Mouse (Mus musculus): ENCODE data around the gene Smim26. TPM values are rescaled to one million over a fixed set of nuclear protein-coding genes. Genes with fewer than 3 reads are reported as not detected.

Smim26 gene
- polyA plus RNA-seq, 1 experiment from 2014 or later = 39.0 TPM

DNA sequence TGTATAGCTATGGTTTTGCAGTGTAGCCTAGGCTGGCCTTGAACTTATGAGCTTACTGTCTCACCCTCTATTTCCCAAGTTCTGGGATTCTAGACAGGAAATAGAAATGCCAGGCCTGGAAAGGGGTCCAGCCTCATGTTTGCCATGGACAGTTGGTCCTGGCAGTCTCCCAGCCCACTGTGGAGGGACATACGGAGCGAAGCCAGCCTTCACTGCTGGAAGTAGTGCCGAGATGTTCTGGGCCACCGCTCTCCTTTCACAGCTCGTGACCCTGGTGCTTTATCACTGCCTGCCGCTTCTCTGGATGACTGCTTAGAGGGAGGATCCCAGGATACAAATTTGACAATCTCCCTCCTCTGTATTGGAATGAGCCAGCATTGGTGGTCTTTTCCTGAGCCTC, 27.6 kb downstream of the Smim26 start:
- Histone ChIP-seq H3K4me3 (replicated peaks; ENCODE audit: low read length) (no peak overlapping the region), H3K4me1 (ENCODE audit: control insufficient read depth, insufficient read depth, low read length) (no peaks in the 10 kb centered on the region), H3K27ac (ENCODE audit: low read length) (no peak overlapping the region), H3K9me3 (replicated peaks; ENCODE audit: control insufficient read depth, low read length) (no peaks in the 10 kb centered on the region), H3K36me3 (ENCODE audit: control insufficient read depth, insufficient read depth, low read length) (no peaks in the 10 kb centered on the region), H3K4me2 (ENCODE audit: low read depth, low read length) (no peak overlapping the region), H3K27me3 (ENCODE audit: control insufficient read depth, insufficient read depth, low read length) (no peaks in the 10 kb centered on the region), H3K9ac (ENCODE audit: low read length) (no peak overlapping the region)
- no peak for ATAC-seq (ENCODE audit: insufficient read depth, low FRiP score)
- 92% methylated on average over 6 of the region's 6 CpGs for WGBS

DNA sequence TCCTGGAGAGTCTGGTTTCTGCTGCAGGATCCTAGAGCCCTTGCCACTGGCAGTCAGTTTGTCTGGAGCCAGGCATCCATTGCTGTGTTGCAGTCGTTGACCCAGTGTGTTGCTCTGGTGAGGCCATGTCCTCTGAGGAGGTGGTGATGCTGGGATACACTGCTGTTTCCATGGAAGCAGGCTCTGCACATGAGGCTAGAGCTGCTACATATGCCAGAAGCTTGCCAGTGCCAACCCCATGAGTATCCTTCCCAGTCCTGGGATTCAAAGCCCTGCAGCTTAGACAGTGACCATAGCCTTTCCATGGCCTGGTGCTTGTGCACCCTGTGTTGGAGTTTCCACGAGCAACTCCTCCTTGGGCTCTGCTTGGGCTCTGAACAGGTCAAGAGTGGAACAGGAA, 39.7 kb downstream of the Smim26 start:
- H3K27me3 ChIP-seq (ENCODE audit: control insufficient read depth, insufficient read depth, low read length) = no peaks in the 10 kb centered on the region
- H3K4me3 ChIP-seq (replicated peaks; ENCODE audit: low read length) = no peak overlapping the region
- WGBS = 79% methylated on average over 2 of the region's 2 CpGs
- H3K27ac ChIP-seq (ENCODE audit: low read length) = no peak overlapping the region
- H3K9me3 ChIP-seq (replicated peaks; ENCODE audit: control insufficient read depth, low read length) = peaks cover 3% of the 10 kb centered on the region; the same call in 1 of the 2 replicates
- no peak for ATAC-seq (ENCODE audit: insufficient read depth, low FRiP score)
- no peak overlapping the region for H3K4me2 ChIP-seq (ENCODE audit: low read depth, low read length)
- H3K4me1 ChIP-seq (ENCODE audit: control insufficient read depth, insufficient read depth, low read length) = no peaks in the 10 kb centered on the region
- H3K9ac ChIP-seq (ENCODE audit: low read length) = no peak overlapping the region
- no peaks in the 10 kb centered on the region for H3K36me3 ChIP-seq (ENCODE audit: control insufficient read depth, insufficient read depth, low read length)

- WGBS = 66% methylated on average over 5 of the region's 5 CpGs
- ATAC-seq (ENCODE audit: insufficient read depth, low FRiP score) = no peak
- H3K9ac ChIP-seq (ENCODE audit: low read length) = no peak overlapping the region
These were observed 40.4 kb downstream of the Smim26 start for GRCm38 (mm10) chr2:144634231-144634630.

GRCm38 (mm10) chr2:144634729-144635128, 40.9 kb downstream of the Smim26 start:
- Histone ChIP-seq H3K9me3 (replicated peaks; ENCODE audit: control insufficient read depth, low read length) (peaks cover 3% of the 10 kb centered on the region; the same call in 1 of the 2 replicates), H3K4me2 (ENCODE audit: low read depth, low read length) (no peak overlapping the region), H3K4me1 (ENCODE audit: control insufficient read depth, insufficient read depth, low read length) (no peaks in the 10 kb centered on the region), H3K9ac (ENCODE audit: low read length) (no peak overlapping the region), H3K27ac (ENCODE audit: low read length) (no peak overlapping the region), H3K27me3 (ENCODE audit: control insufficient read depth, insufficient read depth, low read length) (no peaks in the 10 kb centered on the region), H3K36me3 (ENCODE audit: control insufficient read depth, insufficient read depth, low read length) (no peaks in the 10 kb centered on the region), H3K4me3 (replicated peaks; ENCODE audit: low read length) (no peak overlapping the region)
- ATAC-seq (ENCODE audit: insufficient read depth, low FRiP score) = no peak
- 69% methylated on average over 2 of the region's 2 CpGs for WGBS

More at GRCm38 (mm10) chr2:144634231-144634630, 40.4 kb downstream of the Smim26 start:
- H3K9me3 ChIP-seq (replicated peaks; ENCODE audit: control insufficient read depth, low read length) = peaks cover 3% of the 10 kb centered on the region; the same call in 1 of the 2 replicates
- H3K27me3 ChIP-seq (ENCODE audit: control insufficient read depth, insufficient read depth, low read length) = no peaks in the 10 kb centered on the region
- H3K36me3 ChIP-seq (ENCODE audit: control insufficient read depth, insufficient read depth, low read length) = no peaks in the 10 kb centered on the region
- no peaks in the 10 kb centered on the region for H3K4me1 ChIP-seq (ENCODE audit: control insufficient read depth, insufficient read depth, low read length)
- no peak overlapping the region for H3K27ac ChIP-seq (ENCODE audit: low read length)
- no peak overlapping the region for H3K4me3 ChIP-seq (replicated peaks; ENCODE audit: low read length)
- no peak overlapping the region for H3K4me2 ChIP-seq (ENCODE audit: low read depth, low read length)

DNA sequence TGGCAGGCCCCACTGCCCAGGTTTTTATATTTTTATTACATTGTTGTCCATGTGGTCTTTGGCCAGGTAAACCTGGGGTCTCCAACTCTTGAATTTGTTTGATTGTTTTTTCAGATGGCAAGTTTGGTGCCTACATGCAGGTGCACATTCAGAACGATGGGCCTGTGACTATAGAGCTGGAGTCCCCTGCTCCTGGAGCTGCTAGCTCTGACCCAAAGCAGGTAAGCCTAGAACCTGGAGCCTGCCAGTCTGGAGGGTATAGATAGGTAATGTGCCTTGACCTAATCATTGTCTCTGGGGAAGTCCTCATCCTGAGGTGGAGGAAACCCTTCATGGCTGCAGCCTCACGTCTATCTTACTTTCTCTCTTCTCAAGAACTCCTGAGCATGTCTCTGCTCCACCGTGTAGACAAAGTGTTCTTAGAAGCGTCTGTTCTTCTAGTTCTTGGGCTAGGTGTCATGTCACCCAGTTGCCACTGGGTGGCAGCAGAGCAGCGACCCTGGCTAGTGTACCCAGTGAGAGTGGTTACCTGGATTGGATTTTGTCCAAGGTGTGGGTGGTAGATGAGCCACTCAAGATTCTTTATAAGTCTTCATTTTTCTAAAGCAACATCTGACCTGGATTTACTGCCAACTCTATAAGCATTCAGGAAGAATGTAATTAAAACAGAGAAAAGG, 41.9 kb downstream of the Smim26 start:
- H3K4me3 ChIP-seq (replicated peaks; ENCODE audit: low read length) = no peak overlapping the region
- no peaks in the 10 kb centered on the region for H3K27me3 ChIP-seq (ENCODE audit: control insufficient read depth, insufficient read depth, low read length)
- no peaks in the 10 kb centered on the region for H3K36me3 ChIP-seq (ENCODE audit: control insufficient read depth, insufficient read depth, low read length)
- H3K9me3 ChIP-seq (replicated peaks; ENCODE audit: control insufficient read depth, low read length) = peaks cover 3% of the 10 kb centered on the region; the same call in 1 of the 2 replicates
- H3K4me1 ChIP-seq (ENCODE audit: control insufficient read depth, insufficient read depth, low read length) = no peaks in the 10 kb centered on the region
- H3K4me2 ChIP-seq (ENCODE audit: low read depth, low read length) = no peak overlapping the region
- no peak for ATAC-seq (ENCODE audit: insufficient read depth, low FRiP score)
- WGBS = 19% methylated on average over 5 of the region's 5 CpGs
- no peak overlapping the region for H3K27ac ChIP-seq (ENCODE audit: low read length)
- H3K9ac ChIP-seq (ENCODE audit: low read length) = no peak overlapping the region

- no peak overlapping the region for H3K4me3 ChIP-seq (replicated peaks; ENCODE audit: low read length)
- no peaks in the 10 kb centered on the region for H3K36me3 ChIP-seq (ENCODE audit: control insufficient read depth, insufficient read depth, low read length)
- no peak overlapping the region for H3K9ac ChIP-seq (ENCODE audit: low read length)
- WGBS = 73% methylated on average over 4 of the region's 4 CpGs
- H3K27me3 ChIP-seq (ENCODE audit: control insufficient read depth, insufficient read depth, low read length) = no peaks in the 10 kb centered on the region
- ATAC-seq (ENCODE audit: insufficient read depth, low FRiP score) = no peak
- H3K9me3 ChIP-seq (replicated peaks; ENCODE audit: control insufficient read depth, low read length) = peaks cover 3% of the 10 kb centered on the region; the same call in 1 of the 2 replicates
- H3K4me2 ChIP-seq (ENCODE audit: low read depth, low read length) = no peak overlapping the region
- no peak overlapping the region for H3K27ac ChIP-seq (ENCODE audit: low read length)
- no peaks in the 10 kb centered on the region for H3K4me1 ChIP-seq (ENCODE audit: control insufficient read depth, insufficient read depth, low read length)
These were observed 43.4 kb downstream of the Smim26 start for GRCm38 (mm10) chr2:144637204-144637603.

DNA sequence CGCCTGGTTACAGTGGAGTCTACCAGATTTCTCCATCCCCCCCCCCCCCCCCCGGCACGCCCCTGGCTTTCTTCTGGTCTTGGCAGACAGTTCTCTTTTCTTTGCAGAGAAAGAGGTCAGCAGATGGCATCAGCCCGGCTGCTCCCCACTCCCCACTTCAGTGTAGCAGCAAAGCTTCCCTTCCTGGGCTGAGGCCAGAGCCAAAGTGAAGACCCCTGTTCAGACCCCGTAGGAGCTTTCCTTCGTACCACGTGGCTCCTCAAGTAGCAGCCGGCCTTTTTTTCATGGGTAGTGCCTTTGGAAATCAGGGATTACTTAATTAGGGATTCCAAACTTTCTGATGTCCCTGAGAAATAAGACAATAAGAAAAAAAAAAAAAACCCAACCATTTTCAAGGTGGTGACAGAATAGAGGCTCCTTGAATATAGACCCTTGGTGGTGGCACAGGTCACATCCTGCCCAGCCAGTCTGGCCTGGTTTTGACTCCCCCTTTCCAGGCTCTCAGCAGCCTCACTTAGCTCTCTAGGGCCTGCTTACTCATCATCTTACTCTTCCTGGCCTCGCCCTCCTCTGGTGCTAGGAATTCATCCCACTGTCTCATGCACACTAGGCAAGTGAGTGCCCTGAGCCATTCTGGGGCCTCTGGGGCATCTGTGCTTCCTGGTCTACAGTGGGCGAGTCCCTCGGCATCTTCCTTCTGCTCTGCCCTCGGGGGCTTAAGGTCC, 44.0 kb downstream of the Smim26 start:
- no peaks in the 10 kb centered on the region for H3K27me3 ChIP-seq (ENCODE audit: control insufficient read depth, insufficient read depth, low read length)
- no peak overlapping the region for H3K9ac ChIP-seq (ENCODE audit: low read length)
- peak overlapping the region; percentile 21; the same call in 1 of the 2 replicates for H3K27ac ChIP-seq (ENCODE audit: low read length)
- no peaks in the 10 kb centered on the region for H3K36me3 ChIP-seq (ENCODE audit: control insufficient read depth, insufficient read depth, low read length)
- 79% methylated on average over 12 of the region's 12 CpGs for WGBS
- no peak overlapping the region for H3K4me3 ChIP-seq (replicated peaks; ENCODE audit: low read length)
- H3K9me3 ChIP-seq (replicated peaks; ENCODE audit: control insufficient read depth, low read length) = no peaks in the 10 kb centered on the region
- no peak overlapping the region for H3K4me2 ChIP-seq (ENCODE audit: low read depth, low read length)
- H3K4me1 ChIP-seq (ENCODE audit: control insufficient read depth, insufficient read depth, low read length) = no peaks in the 10 kb centered on the region
- ATAC-seq (ENCODE audit: insufficient read depth, low FRiP score) = no peak

- ATAC-seq (ENCODE audit: insufficient read depth, low FRiP score) = no peak
These were observed 44.9 kb downstream of the Smim26 start for GRCm38 (mm10) chr2:144638719-144639118.

DNA sequence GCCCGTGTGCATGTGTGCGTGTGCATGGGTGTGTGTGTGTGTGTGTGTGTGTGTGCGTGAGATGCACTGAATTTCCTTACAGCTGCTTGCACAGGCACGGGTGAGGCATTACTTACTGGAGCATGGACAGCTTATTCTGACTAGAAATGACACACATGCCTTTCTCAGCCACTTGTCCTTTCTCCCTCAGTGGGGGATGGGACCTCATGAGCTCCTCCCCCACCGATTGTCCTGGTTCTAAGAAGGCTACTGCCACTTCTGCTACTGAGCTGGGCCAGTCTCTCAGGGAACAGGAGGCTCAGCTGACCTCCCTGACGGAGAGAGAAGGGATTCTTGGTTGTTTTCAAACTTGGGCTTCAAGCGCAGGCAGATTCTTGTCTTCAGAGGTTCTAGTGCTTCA, 46.2 kb downstream of the Smim26 start:
- ATAC-seq (ENCODE audit: insufficient read depth, low FRiP score) = no peak
- Histone ChIP-seq H3K36me3 (ENCODE audit: control insufficient read depth, insufficient read depth, low read length) (no peaks in the 10 kb centered on the region), H3K4me2 (ENCODE audit: low read depth, low read length) (no peak overlapping the region), H3K27ac (ENCODE audit: low read length) (no peak overlapping the region), H3K4me1 (ENCODE audit: control insufficient read depth, insufficient read depth, low read length) (no peaks in the 10 kb centered on the region), H3K9me3 (replicated peaks; ENCODE audit: control insufficient read depth, low read length) (no peaks in the 10 kb centered on the region), H3K4me3 (replicated peaks; ENCODE audit: low read length) (no peak overlapping the region), H3K9ac (ENCODE audit: low read length) (no peak overlapping the region), H3K27me3 (ENCODE audit: control insufficient read depth, insufficient read depth, low read length) (no peaks in the 10 kb centered on the region)
- WGBS = 76% methylated on average over 7 of the region's 7 CpGs

More at GRCm38 (mm10) chr2:144638719-144639118, 44.9 kb downstream of the Smim26 start:
- H3K9me3 ChIP-seq (replicated peaks; ENCODE audit: control insufficient read depth, low read length) = no peaks in the 10 kb centered on the region
- no peaks in the 10 kb centered on the region for H3K36me3 ChIP-seq (ENCODE audit: control insufficient read depth, insufficient read depth, low read length)
- no peaks in the 10 kb centered on the region for H3K27me3 ChIP-seq (ENCODE audit: control insufficient read depth, insufficient read depth, low read length)
- H3K4me1 ChIP-seq (ENCODE audit: control insufficient read depth, insufficient read depth, low read length) = no peaks in the 10 kb centered on the region
- H3K4me3 ChIP-seq (replicated peaks; ENCODE audit: low read length) = no peak overlapping the region
- WGBS = 40% methylated on average over 4 of the region's 4 CpGs
- no peak overlapping the region for H3K9ac ChIP-seq (ENCODE audit: low read length)
- no peak overlapping the region for H3K27ac ChIP-seq (ENCODE audit: low read length)
- H3K4me2 ChIP-seq (ENCODE audit: low read depth, low read length) = no peak overlapping the region

Measured in stomach, embryonic 16.5 days (tissue).